Mouse (Mus musculus) brain, embryonic 14.5 days (tissue): ENCODE data around the gene Cdk8. TPM values are rescaled to one million over a fixed set of nuclear protein-coding genes. Genes with fewer than 3 reads are reported as not detected.

Experiments
- DNase-seq: peaks from one replicate; pipeline ENCODE4 v3.0.0-alpha.2; 2011; ENCODE audit warnings: low read depth
- CTCF ChIP-seq: fragments of 200-500 bp; IDR thresholded peaks from 2 replicates; pipeline ENCODE4 v1.5.1; 2012; ENCODE audit warnings: inconsistent platforms, mild to moderate bottlenecking, moderate library complexity, borderline replicate concordance; ENCODE audit not compliant: insufficient read depth, insufficient read length; ENCODE audit errors: extremely low read depth
- POLR2A ChIP-seq: fragments of 200-500 bp; IDR thresholded peaks from 2 replicates; pipeline ENCODE4 v1.6.1; 2012; ENCODE audit warnings: mild to moderate bottlenecking, inconsistent platforms, borderline replicate concordance; ENCODE audit not compliant: poor library complexity, insufficient read depth, insufficient read length, severe bottlenecking; ENCODE audit errors: extremely low read depth
- polyA plus RNA-seq: library from polyadenylated mRNA; depleted of rRNA; stranded (reverse); fragments of >200 nt; gene quantifications from 2 replicates; pipeline ENCODE4 v1.2.3, GENCODE M21; 2012; rRNA removed

Cdk8 gene
- polyA plus RNA-seq, 1 experiment = 69.9 TPM

- no peak for TF ChIP-seq POLR2A
- TF ChIP-seq CTCF = no peak
- DNase-seq = no peak
Measured at GRCm38 (mm10) chr5:146340037-146340436, 109.0 kb downstream of the Cdk8 start.

DNA sequence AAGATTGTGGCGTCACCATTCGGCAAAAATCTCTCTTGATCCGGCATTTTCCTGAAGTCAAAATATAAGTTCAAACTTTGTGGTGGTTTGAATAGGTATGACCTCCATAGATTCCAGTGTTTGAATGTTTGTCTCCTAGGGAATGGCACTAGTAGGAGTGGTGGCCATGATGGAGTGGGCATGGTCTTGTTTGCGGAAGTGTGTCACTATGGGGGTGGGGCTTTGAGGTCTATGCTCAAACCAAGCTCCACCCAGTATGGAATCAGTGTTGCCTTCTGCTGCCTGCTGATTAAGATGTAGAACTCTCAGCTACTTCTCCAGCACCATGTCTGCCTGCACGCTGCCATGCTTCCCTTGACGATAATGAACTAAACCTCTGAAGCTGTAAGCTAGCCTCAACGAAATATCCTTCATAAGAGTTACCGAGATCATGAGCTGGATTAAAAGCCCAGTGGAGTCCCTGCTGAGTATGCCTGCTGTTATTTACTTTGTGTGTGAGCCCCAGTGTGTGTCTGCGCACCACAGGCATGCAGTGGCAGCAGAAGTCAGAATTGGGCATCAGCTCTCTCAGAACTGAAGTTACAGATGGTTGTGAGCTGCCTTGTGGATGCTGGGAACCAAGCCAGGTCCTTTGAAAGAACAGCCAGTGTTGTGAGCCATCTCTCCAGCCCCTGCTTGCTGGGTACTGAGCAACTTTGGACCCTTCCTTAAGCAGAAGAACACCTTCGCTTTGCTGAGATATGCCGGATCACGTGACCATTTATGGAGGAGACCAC lies 114.1 kb downstream of the Cdk8 start:
- TF ChIP-seq POLR2A (no peak), CTCF (no peak)
- DNase-seq = no peak

DNA sequence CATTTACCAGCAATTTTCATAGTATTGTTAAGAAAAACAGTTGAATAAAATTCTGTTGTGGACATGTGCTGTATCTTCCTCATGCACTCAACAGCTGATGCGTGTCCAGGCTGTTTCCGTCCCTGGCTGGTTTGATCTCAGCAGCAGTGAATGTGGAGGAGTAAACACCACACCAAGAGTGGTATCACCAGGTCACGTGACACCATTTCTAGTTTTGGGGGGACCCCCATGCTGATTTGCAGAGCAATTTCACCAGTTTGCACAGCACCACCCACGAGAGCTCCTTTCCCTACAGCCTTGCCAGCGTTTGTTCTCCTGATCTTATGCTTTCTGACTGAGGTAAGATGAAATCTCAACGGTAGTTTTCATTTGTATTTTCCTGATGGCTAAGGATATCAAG lies 116.1 kb downstream of the Cdk8 start:
- no peak for DNase-seq

DNA sequence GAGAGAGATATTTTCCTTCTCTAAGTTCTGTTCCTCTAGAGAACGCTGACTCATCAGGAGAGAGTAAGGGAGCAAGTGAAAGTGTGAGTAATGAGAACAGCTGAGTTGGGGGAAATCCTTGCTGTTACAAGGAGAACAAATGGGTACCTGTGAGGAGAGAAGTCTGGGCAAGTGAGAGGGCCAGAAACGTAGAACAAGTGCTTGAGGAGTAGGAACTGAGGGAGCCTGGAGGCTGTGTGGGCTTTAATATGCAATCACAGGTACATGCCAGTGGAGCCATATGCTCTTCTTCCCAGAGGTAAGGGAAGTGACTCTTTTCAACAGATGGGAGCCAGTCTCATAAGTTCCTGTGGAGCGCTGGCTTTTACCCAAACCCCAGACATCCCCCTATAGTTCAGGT lies 118.2 kb downstream of the Cdk8 start:
- DNase-seq = no peak
- TF ChIP-seq POLR2A (no peak), CTCF (no peak)

More for the DNA sequence above, 116.1 kb downstream of the Cdk8 start:
- no peak for TF ChIP-seq CTCF
- no peak for TF ChIP-seq POLR2A

DNA sequence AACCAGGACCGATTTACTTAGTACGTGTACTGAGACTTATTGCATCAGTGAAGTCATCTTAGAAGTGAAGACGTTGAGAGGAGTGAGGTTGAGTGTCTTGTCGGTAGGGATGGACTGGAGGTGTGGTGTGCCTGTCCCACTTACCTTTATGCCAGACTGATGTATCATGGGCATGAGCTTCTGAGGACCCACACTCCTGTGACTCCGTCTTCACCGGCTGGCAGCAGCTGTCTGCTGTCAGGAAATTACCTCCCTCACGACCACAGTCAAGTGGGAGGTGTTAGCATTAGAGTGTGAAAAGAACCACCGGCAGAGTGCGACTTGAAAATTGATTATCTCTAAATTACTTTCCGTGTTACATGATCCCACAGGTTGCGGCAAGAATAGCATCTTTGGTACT lies 119.8 kb downstream of the Cdk8 start:
- no peak for DNase-seq
- no peak for TF ChIP-seq CTCF
- no peak for TF ChIP-seq POLR2A

- TF ChIP-seq CTCF (no peak), POLR2A (no peak)
- DNase-seq = no peak
Measured at GRCm38 (mm10) chr5:146352006-146352405, 121.0 kb downstream of the Cdk8 start.

Other genes starting within 250 kb of the Cdk8 start
- gene Cyp3a25, start 221.6 kb upstream of the Cdk8 start, polyA plus RNA-seq = not detected in 2 replicates
- gene Cyp3a59, start 152.0 kb upstream of the Cdk8 start, polyA plus RNA-seq = not detected in 2 replicates
- gene Gm5565, start 70.7 kb upstream of the Cdk8 start, polyA plus RNA-seq = not detected in 2 replicates
- not detected in 2 replicates for gene Gm6309, start 60.5 kb upstream of the Cdk8 start, polyA plus RNA-seq
- 0.37 and 0.59 TPM in 2 replicates for gene 1700001J03Rik, start 45.9 kb upstream of the Cdk8 start, polyA plus RNA-seq
- gene Rnf6, start 9.7 kb upstream of the Cdk8 start, polyA plus RNA-seq = 16.1 and 16.3 TPM in 2 replicates
- 19.8 and 35.7 TPM in 2 replicates for gene Wasf3, start 153.8 kb downstream of the Cdk8 start, polyA plus RNA-seq